Mouse (Mus musculus): ENCODE measurements around the gene Gm281.

DNA sequence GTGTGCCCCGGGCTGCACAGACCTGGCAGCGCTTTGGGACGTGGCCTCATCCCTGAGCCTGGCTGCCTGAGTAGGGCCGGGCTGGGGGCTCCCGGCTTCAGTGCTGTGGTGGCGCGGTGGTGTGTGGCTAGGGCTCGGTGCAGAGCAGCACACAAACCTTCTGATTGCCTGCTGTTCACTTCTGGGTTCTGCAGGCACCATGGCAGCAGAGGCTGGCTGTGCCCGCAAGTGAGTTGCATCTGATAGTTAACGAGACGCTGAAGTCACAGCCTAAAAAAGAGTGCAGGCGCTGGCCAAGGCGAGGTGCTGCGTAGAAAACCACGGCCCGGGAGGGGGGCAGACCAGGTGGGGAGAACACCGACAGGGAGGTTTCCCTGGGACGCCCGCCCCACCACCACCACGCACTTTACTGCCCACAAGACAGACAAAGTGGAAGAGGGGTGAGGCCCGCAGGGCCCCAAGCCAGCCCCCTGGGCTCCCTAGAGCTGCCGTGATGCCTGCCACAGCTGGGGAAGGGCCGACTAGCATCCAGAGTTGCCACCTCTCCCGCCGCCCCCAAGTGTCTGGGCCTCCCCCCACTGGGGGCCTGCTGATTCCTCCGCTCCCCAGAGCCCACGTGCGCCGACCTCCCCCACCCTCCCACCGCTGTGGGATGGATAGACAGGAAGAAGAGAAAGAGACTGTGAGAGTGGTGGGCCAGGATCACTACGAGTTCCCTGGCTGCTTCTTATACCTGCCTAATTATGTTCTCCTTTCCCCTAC, 19.2 kb upstream of the Gm281 start:
- no peak for TF ChIP-seq CTCF (IDR thresholded peaks at IDR 0.05 in 2 of 3, conservative IDR thresholded peaks at IDR 0.05 in 1 of 3; ENCODE audit: control insufficient read depth in 1 of 3, insufficient read depth in 1 of 3, low read depth in 2 of 3, low read length in 3 of 3, poor library complexity in 1 of 3, severe bottlenecking in 1 of 3)
- no peak for TF ChIP-seq HCFC1 (IDR thresholded peaks at IDR 0.05; ENCODE audit: low read depth, low read length)
- no peak for TF ChIP-seq ZC3H11A (IDR thresholded peaks at IDR 0.05; ENCODE audit: low read depth, low read length)
- no peak for TF ChIP-seq SMC3 (IDR thresholded peaks at IDR 0.05; ENCODE audit: low read depth, low read length)
- no peak for TF ChIP-seq JUND (IDR thresholded peaks at IDR 0.05; ENCODE audit: low read depth, low read length)
